Mouse (Mus musculus): Measurements from ENCODE around the gene Thoc7. TPM values are rescaled to one million over a fixed set of nuclear protein-coding genes. Genes with fewer than 3 reads are reported as not detected.

Thoc7 gene
- 63.9 and 71.1 TPM in 2 replicates for polyA plus RNA-seq (2011; ENCODE audit: insufficient read depth, insufficient read length, low replicate concordance, missing spikeins)

- Histone ChIP-seq H3K4me3 (replicated peaks; ENCODE audit: control insufficient read depth, low read depth, low read length) (peak within 1 kb of the TSS; percentile 85), H3K27ac (ENCODE audit: control insufficient read depth, insufficient read depth, low read depth, low read length, poor library complexity) (peak within 1 kb of the TSS; percentile 93), H3K4me1 (ENCODE audit: control insufficient read depth, insufficient read depth, low read length) (no peaks in the 10 kb centered on the region)
- WGBS = 5% methylated on average over 48 of the region's 56 CpGs
- TF ChIP-seq POLR2A (IDR thresholded peaks at IDR 0.05; ENCODE audit: borderline replicate concordance, control insufficient read depth, low read depth, low read length) = peak; percentile 12; the same call in 1 of the 2 replicates
- no peak for TF ChIP-seq CTCF (IDR thresholded peaks at IDR 0.05; ENCODE audit: control insufficient read depth, insufficient read depth, low read length)
Measured at GRCm38 (mm10) chr14:13961401-13962112, at the start of gene Thoc7, which contains the start of gene Atxn7. Gene Thoc7, minus strand, starts transcription at chr14:13961852. Gene Atxn7, plus strand, starts transcription at chr14:13961440.

- no peak for TF ChIP-seq POLR2A (IDR thresholded peaks at IDR 0.05; ENCODE audit: borderline replicate concordance, control insufficient read depth, low read depth, low read length)
- TF ChIP-seq CTCF (IDR thresholded peaks at IDR 0.05; ENCODE audit: control insufficient read depth, insufficient read depth, low read length) = no peak
- WGBS = 62% methylated on average over 6 of the region's 6 CpGs
Measured at GRCm38 (mm10) chr14:14009712-14010111, 48.1 kb upstream of the Thoc7 start.

GRCm38 (mm10) chr14:14002771-14003170 lies 41.1 kb upstream of the Thoc7 start:
- WGBS = 73% methylated on average over 7 of the region's 7 CpGs
- no peaks in the 10 kb centered on the region for H3K4me1 ChIP-seq (ENCODE audit: control insufficient read depth, insufficient read depth, low read length)
- TF ChIP-seq POLR2A (IDR thresholded peaks at IDR 0.05; ENCODE audit: borderline replicate concordance, control insufficient read depth, low read depth, low read length) (no peak), CTCF (IDR thresholded peaks at IDR 0.05; ENCODE audit: control insufficient read depth, insufficient read depth, low read length) (no peak)
- no peak overlapping the region for H3K27ac ChIP-seq (ENCODE audit: control insufficient read depth, insufficient read depth, low read depth, low read length, poor library complexity)
- no peak overlapping the region for H3K4me3 ChIP-seq (replicated peaks; ENCODE audit: control insufficient read depth, low read depth, low read length)

More at GRCm38 (mm10) chr14:14009712-14010111, 48.1 kb upstream of the Thoc7 start:
- no peak overlapping the region for H3K27ac ChIP-seq (ENCODE audit: control insufficient read depth, insufficient read depth, low read depth, low read length, poor library complexity)
- no peak overlapping the region for H3K4me3 ChIP-seq (replicated peaks; ENCODE audit: control insufficient read depth, low read depth, low read length)
- no peaks in the 10 kb centered on the region for H3K4me1 ChIP-seq (ENCODE audit: control insufficient read depth, insufficient read depth, low read length)

- no peaks in the 10 kb centered on the region for H3K4me1 ChIP-seq (ENCODE audit: control insufficient read depth, insufficient read depth, low read length)
- 71% methylated on average over 9 of the region's 9 CpGs for WGBS
- TF ChIP-seq CTCF (IDR thresholded peaks at IDR 0.05; ENCODE audit: control insufficient read depth, insufficient read depth, low read length) (no peak), POLR2A (IDR thresholded peaks at IDR 0.05; ENCODE audit: borderline replicate concordance, control insufficient read depth, low read depth, low read length) (no peak)
- no peak overlapping the region for H3K27ac ChIP-seq (ENCODE audit: control insufficient read depth, insufficient read depth, low read depth, low read length, poor library complexity)
- no peak overlapping the region for H3K4me3 ChIP-seq (replicated peaks; ENCODE audit: control insufficient read depth, low read depth, low read length)
Measured at GRCm38 (mm10) chr14:13995206-13996097, 33.8 kb upstream of the Thoc7 start.

- no peak for TF ChIP-seq POLR2A (IDR thresholded peaks at IDR 0.05; ENCODE audit: borderline replicate concordance, control insufficient read depth, low read depth, low read length)
- TF ChIP-seq CTCF (IDR thresholded peaks at IDR 0.05; ENCODE audit: control insufficient read depth, insufficient read depth, low read length) = no peak
- 67% methylated on average over 3 of the region's 3 CpGs for WGBS
- H3K27ac ChIP-seq (ENCODE audit: control insufficient read depth, insufficient read depth, low read depth, low read length, poor library complexity) = no peak overlapping the region
- H3K4me1 ChIP-seq (ENCODE audit: control insufficient read depth, insufficient read depth, low read length) = no peaks in the 10 kb centered on the region
- no peak overlapping the region for H3K4me3 ChIP-seq (replicated peaks; ENCODE audit: control insufficient read depth, low read depth, low read length)
Measured at GRCm38 (mm10) chr14:13990741-13991140, 29.1 kb upstream of the Thoc7 start.

- TF ChIP-seq POLR2A (IDR thresholded peaks at IDR 0.05; ENCODE audit: borderline replicate concordance, control insufficient read depth, low read depth, low read length) = no peak
- TF ChIP-seq CTCF (IDR thresholded peaks at IDR 0.05; ENCODE audit: control insufficient read depth, insufficient read depth, low read length) = no peak
- Histone ChIP-seq H3K4me3 (replicated peaks; ENCODE audit: control insufficient read depth, low read depth, low read length) (no peak overlapping the region), H3K4me1 (ENCODE audit: control insufficient read depth, insufficient read depth, low read length) (no peaks in the 10 kb centered on the region), H3K27ac (ENCODE audit: control insufficient read depth, insufficient read depth, low read depth, low read length, poor library complexity) (no peak overlapping the region)
- 23% methylated on average over 2 of the region's 2 CpGs for WGBS
Measured at GRCm38 (mm10) chr14:13988397-13988796, 26.7 kb upstream of the Thoc7 start.

- H3K4me3 ChIP-seq (replicated peaks; ENCODE audit: control insufficient read depth, low read depth, low read length) = no peak overlapping the region
- no peak overlapping the region for H3K27ac ChIP-seq (ENCODE audit: control insufficient read depth, insufficient read depth, low read depth, low read length, poor library complexity)
- 71% methylated on average over 2 of the region's 2 CpGs for WGBS
- H3K4me1 ChIP-seq (ENCODE audit: control insufficient read depth, insufficient read depth, low read length) = no peaks in the 10 kb centered on the region
- TF ChIP-seq CTCF (IDR thresholded peaks at IDR 0.05; ENCODE audit: control insufficient read depth, insufficient read depth, low read length) (0 out of 2 replicates have a peak, but pooled peaks have one; percentile 17), POLR2A (IDR thresholded peaks at IDR 0.05; ENCODE audit: borderline replicate concordance, control insufficient read depth, low read depth, low read length) (no peak)
Measured at GRCm38 (mm10) chr14:13982174-13982573, 20.5 kb upstream of the Thoc7 start.

GRCm38 (mm10) chr14:13981286-13981685 lies 19.6 kb upstream of the Thoc7 start:
- Histone ChIP-seq H3K4me3 (replicated peaks; ENCODE audit: control insufficient read depth, low read depth, low read length) (peak overlapping the region; percentile 2), H3K27ac (ENCODE audit: control insufficient read depth, insufficient read depth, low read depth, low read length, poor library complexity) (peak overlapping the region; percentile 4; the same call in 1 of the 2 replicates)
- no peak for TF ChIP-seq POLR2A (IDR thresholded peaks at IDR 0.05; ENCODE audit: borderline replicate concordance, control insufficient read depth, low read depth, low read length)
- no peak for TF ChIP-seq CTCF (IDR thresholded peaks at IDR 0.05; ENCODE audit: control insufficient read depth, insufficient read depth, low read length)

More at GRCm38 (mm10) chr14:13981286-13981685, 19.6 kb upstream of the Thoc7 start:
- no peaks in the 10 kb centered on the region for H3K4me1 ChIP-seq (ENCODE audit: control insufficient read depth, insufficient read depth, low read length)
- WGBS = 4% methylated on average over 2 of the region's 2 CpGs
